Mouse (Mus musculus) erythroblast, embryonic 14.5 days (primary cell): ENCODE measurements at regions not wholly inside any gene's neighbourhood (a gene's known extent, or its start where the extent isn't known, plus 50 kb on each side); places are given as distances from the start of the nearest gene placed in this dataset.

Source experiments
- H3K27me3 ChIP-seq: 2 replicates; pipeline ENCODE4 v1.6.1; 2012; ENCODE audit warnings: inconsistent platforms; ENCODE audit not compliant: control insufficient read depth
- H3K36me3 ChIP-seq: 2 replicates; pipeline ENCODE4 v1.6.1; 2012; ENCODE audit warnings: mild to moderate bottlenecking, inconsistent platforms; ENCODE audit not compliant: control insufficient read depth
- H3K4me1 ChIP-seq: 2 replicates; pipeline ENCODE4 v1.6.1; 2012; ENCODE audit warnings: inconsistent platforms; ENCODE audit not compliant: control insufficient read depth
- H3K4me3 ChIP-seq: replicated peaks from 2 replicates; pipeline ENCODE3; 2012; ENCODE audit warnings: moderate library complexity, mild to moderate bottlenecking, inconsistent platforms
- H3K9me3 ChIP-seq: 2 replicates; pipeline ENCODE4 v1.6.1; 2012; ENCODE audit warnings: low read length, inconsistent platforms, mixed read lengths; ENCODE audit not compliant: control insufficient read depth
- GATA1 ChIP-seq: IDR thresholded peaks from 2 replicates; pipeline ENCODE4 v1.6.1; 2012; ENCODE audit warnings: low read length, inconsistent platforms, mixed read lengths
- TAL1 ChIP-seq: IDR thresholded peaks from 3 replicates; pipeline ENCODE4 v1.6.1; 2012; ENCODE audit warnings: low read length, inconsistent platforms, mixed read lengths

DNA sequence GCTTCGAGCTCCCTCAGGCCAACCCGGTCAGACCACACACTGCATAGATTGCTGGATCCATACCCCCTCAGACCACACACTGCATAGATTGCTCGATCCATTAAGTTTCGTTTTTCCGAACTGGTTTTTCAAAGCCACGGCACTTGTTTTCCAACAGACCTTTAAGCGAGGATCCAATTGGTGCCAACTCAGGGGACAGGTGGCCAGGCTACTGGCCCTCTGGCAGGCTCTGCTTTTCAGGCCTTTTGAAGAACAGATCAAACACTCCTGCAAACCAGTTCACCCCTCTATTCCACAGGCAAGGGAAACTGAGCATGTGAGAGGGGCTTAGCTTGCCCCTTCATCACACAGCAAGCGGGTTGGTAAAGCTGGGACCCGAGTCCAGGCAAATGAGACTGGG is 72.2 kb upstream of the Nkd1 start:
- H3K27me3 ChIP-seq, result peaks cover 46% of the 10 kb centered on the region
- H3K36me3 ChIP-seq, result no peaks in the 10 kb centered on the region
- no peak overlapping the region for H3K4me3 ChIP-seq
- no peaks in the 10 kb centered on the region for H3K9me3 ChIP-seq
- TF ChIP-seq TAL1 (no peak), GATA1 (no peak)
- H3K4me1 ChIP-seq, result no peaks in the 10 kb centered on the region

DNA sequence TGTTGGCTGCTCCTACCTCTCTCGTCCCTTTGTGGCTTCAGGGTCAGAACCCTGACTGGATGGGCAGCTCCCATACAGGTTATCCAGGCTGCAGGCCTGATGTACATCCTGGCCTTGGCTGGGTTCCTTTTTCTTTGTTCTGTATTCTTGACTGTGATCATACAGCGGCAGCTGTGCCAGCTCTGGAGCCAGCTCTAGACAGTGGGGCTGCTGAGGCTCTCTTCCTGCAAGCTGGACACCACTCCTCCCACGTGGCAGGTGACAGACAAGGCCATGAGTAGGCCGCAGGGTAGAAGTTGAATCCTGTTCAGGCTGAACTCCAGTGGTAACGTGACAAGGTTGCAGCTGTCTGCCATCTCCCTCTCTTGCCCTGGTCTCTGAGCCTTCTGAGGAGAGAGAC is 71.6 kb upstream of the Nkd1 start:
- Histone ChIP-seq H3K36me3 (no peaks in the 10 kb centered on the region), H3K4me1 (no peaks in the 10 kb centered on the region), H3K27me3 (peaks cover 51% of the 10 kb centered on the region), H3K9me3 (no peaks in the 10 kb centered on the region), H3K4me3 (no peak overlapping the region)
- TF ChIP-seq TAL1 (no peak), GATA1 (no peak)

DNA sequence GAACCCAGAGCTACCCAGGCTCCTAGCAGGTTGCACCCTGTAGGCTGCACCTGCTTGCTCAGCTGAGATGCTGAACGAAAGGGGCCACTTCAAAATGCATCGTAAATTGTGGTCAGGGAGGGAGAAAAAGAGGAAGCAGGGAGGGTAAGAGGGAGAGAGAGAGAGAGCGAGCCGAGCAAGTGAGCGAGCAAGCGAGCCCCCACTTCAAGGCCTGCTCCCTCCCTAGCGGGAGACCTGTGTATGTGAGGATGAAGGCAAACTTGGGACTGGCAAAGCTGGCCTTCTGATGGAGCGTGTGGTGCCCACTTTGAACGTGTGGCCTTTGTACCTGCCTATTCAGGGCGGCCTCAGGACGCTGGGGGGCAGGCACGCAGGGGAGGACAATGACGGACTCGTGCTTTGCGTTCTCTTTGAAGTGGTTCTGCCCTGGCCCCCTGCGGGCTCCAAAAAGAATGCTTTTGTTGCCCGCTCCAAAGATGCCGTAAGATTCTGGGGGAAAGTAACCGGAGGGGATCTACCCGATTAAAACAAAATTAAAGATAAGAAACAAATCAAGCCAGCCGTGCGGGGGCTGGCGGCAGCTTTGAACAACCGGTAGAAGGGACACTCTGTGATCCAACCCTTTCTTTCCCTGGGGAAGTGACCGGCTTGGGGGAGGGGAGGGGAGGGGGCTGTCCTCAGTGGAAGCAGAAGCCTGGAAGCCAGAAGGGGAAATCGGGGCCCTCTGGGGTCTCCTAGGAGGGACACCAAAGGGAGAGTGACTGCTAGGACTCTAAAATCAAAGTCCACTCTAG is 70.1 kb upstream of the Nkd1 start:
- no peaks in the 10 kb centered on the region for H3K36me3 ChIP-seq
- no peaks in the 10 kb centered on the region for H3K4me1 ChIP-seq
- peaks cover 67% of the 10 kb centered on the region for H3K27me3 ChIP-seq
- no peak for TF ChIP-seq GATA1
- no peak for TF ChIP-seq TAL1
- peaks cover under 1% of the 10 kb centered on the region; the same call in 1 of the 2 replicates for H3K9me3 ChIP-seq
- H3K4me3 ChIP-seq, result no peak overlapping the region

DNA sequence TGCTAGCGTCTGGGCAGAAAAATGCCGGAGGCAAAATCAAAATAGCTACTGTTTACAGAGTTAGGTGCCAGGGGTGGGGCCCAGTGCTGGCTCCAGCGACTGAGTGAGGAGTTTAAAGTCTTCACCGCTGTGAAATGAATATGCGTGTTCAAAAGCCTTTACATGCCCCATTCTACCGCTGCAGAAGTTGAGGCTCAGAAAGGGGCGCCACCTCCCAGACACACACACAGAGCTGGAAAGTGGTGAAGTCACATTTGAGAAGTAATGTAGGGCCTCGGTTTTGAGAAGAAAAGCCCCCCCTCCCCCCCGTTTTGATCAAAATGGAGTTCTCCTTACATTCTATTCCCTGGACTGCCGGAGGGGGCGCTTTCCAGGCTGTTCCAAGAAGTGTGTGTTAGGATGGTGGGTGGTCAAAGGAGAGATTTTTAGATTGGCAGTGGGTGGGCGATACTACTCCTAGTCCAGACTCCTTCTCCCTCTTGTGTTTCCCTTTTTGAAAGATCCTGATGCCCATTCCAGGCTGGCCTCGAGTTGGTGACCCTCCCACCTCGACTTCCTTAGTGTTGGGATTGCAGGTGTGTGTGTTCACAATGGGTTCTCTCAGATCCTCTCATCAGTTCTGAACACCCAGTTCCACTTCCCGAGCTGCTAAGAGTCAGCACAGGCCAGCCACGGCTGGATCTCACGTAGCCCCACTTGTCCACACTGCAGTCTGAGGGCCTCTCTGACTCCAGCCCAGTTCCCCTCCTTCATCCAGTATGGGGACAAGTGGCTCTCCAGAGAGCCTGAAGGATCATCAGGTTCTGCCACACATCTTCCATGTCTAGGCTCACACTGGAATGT is 69.3 kb upstream of the Nkd1 start:
- H3K36me3 ChIP-seq, result no peaks in the 10 kb centered on the region
- peaks cover 3% of the 10 kb centered on the region; the same call in 1 of the 2 replicates for H3K9me3 ChIP-seq
- no peaks in the 10 kb centered on the region for H3K4me1 ChIP-seq
- no peak for TF ChIP-seq TAL1
- no peak for TF ChIP-seq GATA1
- no peak overlapping the region for H3K4me3 ChIP-seq
- peaks cover 70% of the 10 kb centered on the region for H3K27me3 ChIP-seq

DNA sequence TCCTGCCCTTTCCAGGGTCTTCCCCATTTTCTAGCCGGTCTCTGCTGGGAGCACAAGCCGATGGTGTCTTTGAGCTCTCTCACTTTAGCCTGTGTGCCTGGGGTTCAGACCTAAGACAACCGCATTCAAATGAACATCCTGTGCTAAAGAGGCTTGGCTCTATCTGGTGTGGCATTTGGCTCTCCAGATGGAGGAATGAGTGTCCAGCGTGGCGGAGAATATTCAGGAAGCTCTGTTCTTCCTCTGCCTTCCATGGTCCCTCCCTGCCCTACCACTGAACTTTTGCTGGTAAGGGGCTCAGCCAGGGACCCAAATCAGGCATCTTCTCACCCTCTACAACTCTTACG is 68.7 kb upstream of the Nkd1 start:
- H3K4me3 ChIP-seq, result no peak overlapping the region
- TF ChIP-seq GATA1, result no peak
- no peak for TF ChIP-seq TAL1
- peaks cover 70% of the 10 kb centered on the region for H3K27me3 ChIP-seq
- H3K36me3 ChIP-seq, result no peaks in the 10 kb centered on the region
- H3K9me3 ChIP-seq, result peaks cover 3% of the 10 kb centered on the region; the same call in 1 of the 2 replicates
- no peaks in the 10 kb centered on the region for H3K4me1 ChIP-seq

DNA sequence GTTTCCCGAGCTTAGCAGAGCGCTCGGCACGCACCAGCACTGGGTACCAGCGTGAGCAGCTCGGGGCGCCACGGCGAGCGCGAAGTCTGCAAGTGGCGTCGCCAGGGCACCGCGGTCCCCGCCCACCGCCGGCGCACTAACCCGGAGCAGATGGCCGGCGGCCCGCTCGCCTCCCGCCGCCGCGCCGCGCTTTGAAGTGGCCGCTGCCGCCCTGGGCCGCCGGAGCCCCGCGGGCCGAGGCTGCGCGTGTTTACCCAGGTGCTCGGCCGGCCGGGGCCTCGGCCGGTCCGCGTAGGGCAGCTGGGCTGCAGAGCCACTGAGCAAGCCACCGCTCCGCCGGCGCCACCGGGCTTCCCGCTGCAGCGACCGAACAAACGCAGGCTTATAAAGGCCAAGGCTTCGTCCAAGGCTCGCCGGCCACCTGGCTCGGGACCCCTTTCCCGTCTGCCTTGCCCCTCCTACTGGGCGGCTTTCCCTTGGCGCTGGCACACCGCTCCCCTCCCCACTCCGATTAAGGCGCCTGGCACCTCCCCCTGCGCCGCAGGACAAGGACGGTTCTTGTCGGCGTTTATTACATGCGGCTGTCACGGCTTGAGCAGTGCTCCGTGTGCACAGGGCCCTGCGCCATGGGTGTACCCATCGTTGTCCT is 67.0 kb upstream of the Nkd1 start:
- H3K9me3 ChIP-seq, result peaks cover 3% of the 10 kb centered on the region; the same call in 1 of the 2 replicates
- TF ChIP-seq GATA1, result no peak
- no peak for TF ChIP-seq TAL1
- peaks cover 70% of the 10 kb centered on the region for H3K27me3 ChIP-seq

DNA sequence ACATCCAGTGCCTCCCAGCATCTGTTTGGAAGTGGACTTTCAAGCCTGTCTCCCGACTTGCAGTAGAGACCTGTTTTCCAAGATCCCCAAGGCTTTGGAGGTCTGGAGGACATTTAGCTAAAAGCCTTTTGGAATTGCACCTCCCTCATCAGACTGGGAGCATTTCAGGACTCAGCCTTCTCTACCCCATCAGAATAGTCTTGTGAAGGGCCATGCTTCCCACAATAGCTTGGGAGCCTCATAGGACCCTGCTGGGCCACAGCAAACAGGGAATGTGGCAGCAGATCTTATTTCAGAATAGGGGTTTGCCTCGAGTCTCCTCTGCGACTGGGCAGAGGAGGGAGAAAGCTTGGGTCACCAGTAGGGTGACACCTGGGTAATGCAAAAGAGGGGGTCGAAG is 66.2 kb upstream of the Nkd1 start:
- Histone ChIP-seq H3K4me3 (no peak overlapping the region), H3K27me3 (peaks cover 65% of the 10 kb centered on the region)
- TF ChIP-seq TAL1, result no peak
- TF ChIP-seq GATA1, result no peak

More for the DNA sequence above, 67.0 kb upstream of the Nkd1 start:
- Histone ChIP-seq H3K36me3 (no peaks in the 10 kb centered on the region), H3K4me3 (no peak overlapping the region), H3K4me1 (no peaks in the 10 kb centered on the region)

DNA sequence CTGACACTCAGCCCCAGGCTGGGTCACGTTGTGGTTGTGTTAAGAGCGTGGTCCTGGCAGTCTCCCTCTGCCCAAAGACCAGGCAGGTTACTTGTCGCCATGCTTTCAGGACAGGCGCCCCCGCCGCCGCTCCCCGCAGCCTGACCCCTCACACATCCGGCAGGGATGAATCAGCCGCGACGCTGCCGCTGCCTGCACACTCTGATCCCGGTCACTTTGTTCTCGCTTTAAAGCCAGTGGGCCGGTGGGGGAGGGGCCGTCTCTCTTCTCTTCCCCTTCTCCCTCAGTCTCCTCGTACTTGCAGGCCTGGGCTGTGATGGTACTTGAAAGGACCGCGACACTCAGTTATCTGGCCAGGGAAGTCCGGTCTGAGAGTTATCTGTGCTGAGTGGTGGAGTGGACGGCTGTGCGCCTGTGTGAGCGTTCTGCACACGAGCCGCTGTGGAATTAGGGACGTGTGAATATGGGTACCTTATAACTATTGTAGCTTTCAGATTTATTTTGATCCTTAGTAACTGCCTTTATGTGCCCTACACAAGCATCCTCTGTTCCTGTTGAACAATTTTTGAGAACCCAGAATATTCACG is 65.6 kb upstream of the Nkd1 start:
- Histone ChIP-seq H3K9me3 (peaks cover 3% of the 10 kb centered on the region; the same call in 1 of the 2 replicates), H3K4me3 (no peak overlapping the region), H3K4me1 (no peaks in the 10 kb centered on the region), H3K27me3 (peaks cover 58% of the 10 kb centered on the region), H3K36me3 (no peaks in the 10 kb centered on the region)
- TF ChIP-seq TAL1 (no peak), GATA1 (no peak)

More for the DNA sequence above, 66.2 kb upstream of the Nkd1 start:
- Histone ChIP-seq H3K4me1 (no peaks in the 10 kb centered on the region), H3K9me3 (peaks cover 3% of the 10 kb centered on the region; the same call in 1 of the 2 replicates), H3K36me3 (no peaks in the 10 kb centered on the region)
